Mouse (Mus musculus): ENCODE data around the gene Trmo.

DNA sequence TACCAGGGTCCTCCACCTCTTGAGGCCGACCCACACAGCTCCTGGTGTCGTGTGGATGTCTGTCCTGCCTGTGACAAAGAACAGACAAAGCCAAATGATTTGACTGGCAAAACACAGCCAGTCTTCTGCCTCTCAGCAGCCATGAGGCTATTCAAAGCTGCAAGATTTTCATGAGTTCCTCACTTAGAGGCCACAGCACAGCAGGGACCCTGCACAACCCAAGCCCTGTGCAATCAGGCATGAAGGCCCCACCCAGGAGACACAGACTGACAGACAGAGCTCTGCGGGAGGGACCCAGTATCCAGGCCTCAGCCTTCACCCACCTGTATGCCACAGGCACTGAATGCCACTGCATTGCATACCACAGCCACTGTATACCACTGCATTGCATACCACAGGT lies 60.3 kb downstream of the Trmo start:
- no peak for TF ChIP-seq GATA1 (IDR thresholded peaks at IDR 0.05; ENCODE audit: low read length)
- TF ChIP-seq TAL1 (IDR thresholded peaks at IDR 0.05; ENCODE audit: low read length): no peak

Measured in erythroblast, embryonic 14.5 days (primary cell).